Mouse (Mus musculus): ENCODE results near the gene Tnrc6c.
"Not testable (repeated sequence)": the region's sequence is repeated elsewhere in the genome, so short reads cannot be mapped to it uniquely, and the experiment has no call there.

Tnrc6c gene

GRCm38 (mm10) chr11:117774925-117775324 lies 120.8 kb downstream of the Tnrc6c start:
- no peak for DNase-seq

GRCm38 (mm10) chr11:117775540-117775939 lies 121.5 kb downstream of the Tnrc6c start:
- DNase-seq, result no peak

GRCm38 (mm10) chr11:117776085-117776792 lies 122.2 kb downstream of the Tnrc6c start:
- DNase-seq, result no peak

GRCm38 (mm10) chr11:117777111-117777510 lies 123.0 kb downstream of the Tnrc6c start:
- no peak for DNase-seq

- DNase-seq, result peak; percentile 80
Measured at GRCm38 (mm10) chr11:117778031-117778430, 123.9 kb downstream of the Tnrc6c start.

- DNase-seq, result peak; percentile 58
Measured at GRCm38 (mm10) chr11:117778851-117779433, 124.9 kb downstream of the Tnrc6c start.

GRCm38 (mm10) chr11:117779434-117780198 lies 125.5 kb downstream of the Tnrc6c start:
- peak; percentile 86 for DNase-seq

GRCm38 (mm10) chr11:117780199-117780515 lies 126.1 kb downstream of the Tnrc6c start:
- no peak for DNase-seq

GRCm38 (mm10) chr11:117780582-117781111 lies 126.6 kb downstream of the Tnrc6c start:
- DNase-seq, result peak; percentile 96

- DNase-seq, result peak; percentile 87
Measured at GRCm38 (mm10) chr11:117781199-117781821, 127.2 kb downstream of the Tnrc6c start.

- DNase-seq, result peak; percentile 29
Measured at GRCm38 (mm10) chr11:117781993-117782704, 128.1 kb downstream of the Tnrc6c start, which contains the start of the genes Tmc8 and Tmc6. Gene Tmc8 (plus strand): TSS chr11:117782076. Gene Tmc6 (minus strand): TSS chr11:117782198.

- DNase-seq, result no peak
Measured at GRCm38 (mm10) chr11:117782705-117783034, 128.6 kb downstream of the Tnrc6c start.

GRCm38 (mm10) chr11:117783089-117783488 lies 129.0 kb downstream of the Tnrc6c start:
- DNase-seq, result no peak

GRCm38 (mm10) chr11:117783683-117784309 lies 129.7 kb downstream of the Tnrc6c start:
- DNase-seq, result peak; percentile 42

- DNase-seq, result peak; percentile 63
Measured at GRCm38 (mm10) chr11:117786294-117786693, 132.2 kb downstream of the Tnrc6c start.

GRCm38 (mm10) chr11:117788481-117788880 lies 134.4 kb downstream of the Tnrc6c start:
- DNase-seq, result not testable (repeated sequence)

- peak; percentile 65 for DNase-seq
Measured at GRCm38 (mm10) chr11:117790286-117790685, 136.2 kb downstream of the Tnrc6c start.

- DNase-seq, result peak; percentile 63
Measured at GRCm38 (mm10) chr11:117790703-117791440, 136.8 kb downstream of the Tnrc6c start.

GRCm38 (mm10) chr11:117791441-117791761 lies 137.3 kb downstream of the Tnrc6c start:
- DNase-seq, result no peak

GRCm38 (mm10) chr11:117792281-117792888 lies 138.3 kb downstream of the Tnrc6c start:
- DNase-seq, result peak; percentile 92

GRCm38 (mm10) chr11:117794035-117794551 lies 140.0 kb downstream of the Tnrc6c start:
- no peak for DNase-seq

All from kidney, adult 11 months (tissue).